Mouse (Mus musculus) lung, adult 2 months (tissue): ENCODE results near the gene Pde4d. TPM values are rescaled to one million over a fixed set of nuclear protein-coding genes. Genes with fewer than 3 reads are reported as not detected.

ENCODE experiments used
- DNase-seq: peaks from one replicate; pipeline ENCODE4 v3.0.0; 2022
- H3K4me1 ChIP-seq: fragments of 200-500 bp; 2 replicates; pipeline ENCODE4 v1.6.1; 2011; ENCODE audit warnings: low read length; ENCODE audit not compliant: control insufficient read depth, insufficient read depth
- H3K4me3 ChIP-seq: fragments of 200-500 bp; replicated peaks from 2 replicates; pipeline ENCODE3; 2011; ENCODE audit warnings: low read depth, mild to moderate bottlenecking, control low read depth, low read length; ENCODE audit errors: extremely low read depth
- CTCF ChIP-seq: fragments of 200-500 bp; IDR thresholded peaks from 2 replicates; pipeline ENCODE4 v1.5.1; 2011; ENCODE audit warnings: mild to moderate bottlenecking, low read length, control low read depth; ENCODE audit not compliant: insufficient read depth
- POLR2A ChIP-seq: fragments of 200-500 bp; IDR thresholded peaks from 2 replicates; pipeline ENCODE4 v1.6.1; 2011; ENCODE audit warnings: low read depth, mild to moderate bottlenecking, control low read depth, low read length, borderline replicate concordance; ENCODE audit errors: extremely low read depth
- WGBS: fragments of 180-500 bp; shearing (Covaris S2); methylation state at CpG from one replicate; pipeline ENCODE4 v1.1.7; 2018; 5-methylcytosine and 5-hydroxymethylcytosine counted together
- polyA plus RNA-seq: library from polyadenylated mRNA; depleted of rRNA; stranded (reverse); fragments of >200 nt; gene quantifications from 2 replicates; pipeline ENCODE4 v1.2.3, GENCODE M21; 2012

Pde4d gene
- polyA plus RNA-seq, 1 experiment: 20.0 TPM

DNA sequence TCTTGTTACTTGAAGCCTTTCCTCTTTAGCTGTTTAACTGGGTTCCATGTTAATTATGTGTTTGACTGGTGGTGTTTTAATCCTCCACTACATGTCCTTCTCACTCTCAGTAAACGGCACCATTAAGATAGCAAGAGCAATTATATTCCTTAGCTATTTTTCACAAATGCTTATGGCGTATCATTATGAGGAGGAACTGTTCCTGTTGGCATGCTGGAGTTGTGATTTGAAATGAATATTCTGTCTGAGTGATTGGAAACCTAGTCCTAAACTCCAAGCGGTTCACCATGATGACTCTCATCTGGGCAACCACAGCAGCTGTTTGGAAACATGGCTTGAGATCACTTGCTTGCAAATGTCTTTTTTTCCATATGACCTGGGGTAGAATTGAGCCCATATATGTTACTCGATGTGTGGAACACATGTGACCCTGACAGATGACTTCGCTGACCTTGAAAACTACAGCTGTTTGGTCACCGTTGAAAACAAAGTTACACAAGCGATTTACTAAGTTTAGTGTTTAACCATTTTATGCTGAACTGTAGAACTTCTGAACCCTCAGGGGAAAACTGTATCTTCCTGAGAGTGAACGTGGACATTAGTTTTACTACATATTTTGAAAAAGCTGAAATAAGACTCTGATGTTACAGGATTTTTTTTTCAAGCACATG lies 1340.4 kb downstream of the Pde4d start:
- H3K4me3 ChIP-seq: no peak overlapping the region
- 73% methylated on average over 8 of the region's 8 CpGs for WGBS
- no peak for TF ChIP-seq CTCF
- TF ChIP-seq POLR2A: no peak
- peaks cover 2% of the 10 kb centered on the region for H3K4me1 ChIP-seq
- no peak for DNase-seq

DNA sequence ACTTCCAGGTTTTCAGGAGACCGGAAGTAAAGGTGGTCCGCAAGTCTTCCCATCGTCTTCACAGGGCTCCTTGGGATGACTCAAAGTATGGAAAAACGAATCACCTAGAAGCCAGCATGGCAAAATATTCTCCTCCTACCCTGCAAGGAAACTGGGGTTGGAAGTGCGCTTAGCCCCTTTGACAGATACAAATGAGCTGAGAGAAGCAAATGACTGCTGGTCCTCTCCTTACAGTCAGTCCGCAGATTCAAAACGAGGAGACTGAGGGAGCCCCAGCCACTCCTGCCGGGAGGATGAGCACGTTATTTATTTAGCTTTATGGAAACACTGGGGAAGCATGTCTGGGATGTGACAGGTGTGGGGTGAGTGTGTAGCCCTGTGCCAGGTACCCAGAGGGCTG lies 1344.2 kb downstream of the Pde4d start:
- no peak overlapping the region for H3K4me3 ChIP-seq
- 52% methylated on average over 9 of the region's 9 CpGs for WGBS
- TF ChIP-seq CTCF (no peak), POLR2A (no peak)
- peaks cover 2% of the 10 kb centered on the region for H3K4me1 ChIP-seq
- DNase-seq: no peak

DNA sequence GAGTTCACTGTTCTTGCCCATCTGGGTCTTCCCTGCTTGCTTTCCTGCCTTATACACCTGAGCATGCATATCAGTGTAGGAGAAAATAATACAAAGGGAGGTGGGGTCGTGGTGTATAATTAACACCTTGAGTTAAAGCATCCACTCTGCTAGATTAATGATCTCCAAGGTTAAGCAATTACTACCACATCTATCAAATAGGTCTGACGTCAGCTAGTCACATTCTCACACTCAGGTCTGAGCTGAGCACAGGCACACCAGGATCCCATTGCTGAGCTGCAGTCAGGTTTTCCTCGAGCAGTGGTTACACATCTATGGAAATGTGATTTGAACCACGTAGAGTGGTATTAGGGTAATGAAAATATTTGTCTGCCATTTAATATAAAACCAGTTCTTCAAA lies 1348.9 kb downstream of the Pde4d start:
- WGBS: 69% methylated on average over 4 of the region's 4 CpGs
- no peaks in the 10 kb centered on the region; the same call in 1 of the 2 replicates for H3K4me1 ChIP-seq
- no peak for TF ChIP-seq POLR2A
- no peak for TF ChIP-seq CTCF
- H3K4me3 ChIP-seq: no peak overlapping the region
- no peak for DNase-seq

DNA sequence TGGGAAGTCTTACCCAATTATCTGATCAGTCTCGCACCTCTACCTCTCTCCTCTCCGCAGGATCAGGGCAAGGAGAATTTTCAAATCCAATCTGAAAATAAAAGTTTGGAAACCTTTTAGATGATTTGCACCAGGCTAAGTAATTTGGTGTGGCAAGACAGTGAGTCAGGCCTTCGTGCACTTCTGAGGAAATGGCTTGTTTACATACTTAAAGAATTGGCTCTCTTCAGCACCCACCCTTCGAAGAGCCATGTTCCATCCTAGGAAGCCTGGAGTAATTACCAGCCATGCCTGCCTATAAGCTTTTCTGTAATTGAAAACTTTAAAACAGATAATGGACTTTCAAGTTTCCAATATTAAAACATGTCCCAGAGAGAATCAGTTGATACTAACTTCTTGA lies 1352.5 kb downstream of the Pde4d start:
- no peak for TF ChIP-seq POLR2A
- TF ChIP-seq CTCF: no peak
- 37% methylated on average over 4 of the region's 4 CpGs for WGBS
- DNase-seq: no peak
- Histone ChIP-seq H3K4me3 (no peak overlapping the region), H3K4me1 (no peaks in the 10 kb centered on the region; the same call in 1 of the 2 replicates)

DNA sequence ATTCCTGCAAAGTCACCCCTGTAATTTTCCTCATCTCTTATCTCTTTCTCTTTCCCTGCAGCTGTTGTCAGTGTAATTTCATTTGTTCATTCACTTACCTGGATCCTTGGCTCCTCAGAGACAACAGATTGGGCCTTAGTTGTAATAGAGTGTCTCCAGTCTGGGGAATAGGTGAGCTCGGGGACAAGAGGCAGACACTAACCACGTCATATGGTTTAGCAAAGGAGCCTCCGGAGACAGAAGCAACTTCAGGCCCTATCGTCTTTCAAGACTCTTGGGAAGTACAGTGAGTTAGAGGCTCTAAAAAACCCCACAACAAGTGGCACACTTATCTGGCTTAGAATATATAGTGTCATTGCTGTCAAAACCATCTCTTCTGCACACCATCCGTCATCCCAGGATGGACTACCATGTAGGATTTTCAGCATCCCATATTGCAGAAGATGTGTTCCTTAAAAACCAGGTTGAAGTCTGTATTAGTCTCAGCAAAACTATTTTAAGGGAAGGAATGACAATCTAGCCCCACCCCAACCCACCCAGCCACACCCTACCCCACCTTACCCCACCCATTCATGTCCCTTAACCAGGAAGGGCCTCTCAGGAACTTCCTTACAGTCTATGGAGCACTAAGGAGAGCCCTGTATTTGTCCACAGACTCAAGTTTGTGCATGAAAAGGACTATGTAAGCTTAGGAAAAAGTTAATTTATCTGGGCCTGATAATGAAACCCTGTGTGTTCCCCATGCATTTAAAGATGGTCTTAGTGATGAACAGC lies 1356.6 kb downstream of the Pde4d start:
- no peaks in the 10 kb centered on the region; the same call in 1 of the 2 replicates for H3K4me1 ChIP-seq
- DNase-seq: no peak
- WGBS: 93% methylated on average over 5 of the region's 5 CpGs
- no peak overlapping the region for H3K4me3 ChIP-seq
- TF ChIP-seq CTCF (no peak), POLR2A (no peak)

DNA sequence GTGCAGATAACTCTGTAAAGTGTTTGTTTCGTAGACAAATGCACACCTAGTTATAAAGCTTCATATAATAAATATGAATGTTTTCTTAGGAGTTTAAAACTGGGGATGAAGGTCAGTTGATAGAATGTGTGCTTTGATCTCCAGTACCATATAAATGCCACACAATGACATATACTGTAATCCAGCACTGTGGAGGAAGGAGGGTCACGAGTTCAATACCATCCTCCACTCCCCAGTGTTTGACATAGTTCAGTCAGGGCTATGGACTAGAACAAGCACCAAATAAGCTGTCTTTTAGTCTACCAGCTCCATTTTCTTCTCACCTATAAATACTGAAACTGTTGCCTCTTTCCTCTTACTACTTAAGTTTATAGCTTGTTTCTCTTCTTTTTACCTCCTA lies 1357.3 kb downstream of the Pde4d start:
- TF ChIP-seq POLR2A (no peak), CTCF (no peak)
- no peaks in the 10 kb centered on the region; the same call in 1 of the 2 replicates for H3K4me1 ChIP-seq
- no peak overlapping the region for H3K4me3 ChIP-seq
- no peak for DNase-seq
- 88% methylated on average over 2 of the region's 2 CpGs for WGBS

DNA sequence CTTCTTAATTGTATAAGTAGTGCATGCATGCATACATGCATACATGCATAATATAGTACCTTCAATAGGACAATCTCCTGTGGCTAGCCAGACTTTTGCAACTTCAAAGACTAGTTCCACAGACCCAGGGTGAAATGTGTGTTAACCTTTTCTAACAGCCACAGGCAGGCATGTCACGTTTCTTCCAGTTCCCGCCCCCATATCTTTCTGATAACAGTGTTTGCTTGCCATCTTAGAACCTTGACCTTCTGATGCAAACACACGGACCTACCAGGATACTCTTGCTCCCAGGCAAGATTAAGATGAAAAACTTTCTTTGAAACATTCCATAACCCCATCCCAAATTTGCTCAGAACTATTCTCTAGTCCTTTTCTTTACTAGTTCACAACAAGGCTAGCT lies 1357.7 kb downstream of the Pde4d start:
- DNase-seq: no peak
- TF ChIP-seq POLR2A (no peak), CTCF (no peak)
- H3K4me1 ChIP-seq: no peaks in the 10 kb centered on the region
- 45% methylated on average over 3 of the region's 3 CpGs for WGBS
- H3K4me3 ChIP-seq: no peak overlapping the region

DNA sequence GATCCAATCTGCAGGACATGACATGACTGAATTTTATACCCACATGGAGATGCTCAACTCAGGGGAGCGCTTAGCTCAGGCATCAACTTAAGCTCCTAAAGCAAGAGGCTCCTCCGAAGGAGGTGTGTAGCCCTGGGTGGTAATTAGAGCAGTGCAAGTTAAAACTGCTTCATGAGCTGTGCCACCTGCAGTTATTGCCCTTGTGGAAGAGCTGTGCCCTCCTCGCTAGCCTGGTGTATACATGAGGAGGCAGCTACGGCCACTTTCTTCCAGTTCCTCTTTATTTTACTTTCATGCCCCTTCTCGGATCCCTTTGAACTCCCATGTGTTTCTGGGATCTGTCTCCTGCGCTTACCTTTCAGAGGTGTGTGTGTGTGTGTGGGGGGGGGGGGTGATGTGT lies 1358.3 kb downstream of the Pde4d start:
- Histone ChIP-seq H3K4me3 (no peak overlapping the region), H3K4me1 (no peaks in the 10 kb centered on the region)
- DNase-seq: no peak
- WGBS: 60% methylated on average over 6 of the region's 6 CpGs
- TF ChIP-seq POLR2A (no peak), CTCF (no peak)

DNA sequence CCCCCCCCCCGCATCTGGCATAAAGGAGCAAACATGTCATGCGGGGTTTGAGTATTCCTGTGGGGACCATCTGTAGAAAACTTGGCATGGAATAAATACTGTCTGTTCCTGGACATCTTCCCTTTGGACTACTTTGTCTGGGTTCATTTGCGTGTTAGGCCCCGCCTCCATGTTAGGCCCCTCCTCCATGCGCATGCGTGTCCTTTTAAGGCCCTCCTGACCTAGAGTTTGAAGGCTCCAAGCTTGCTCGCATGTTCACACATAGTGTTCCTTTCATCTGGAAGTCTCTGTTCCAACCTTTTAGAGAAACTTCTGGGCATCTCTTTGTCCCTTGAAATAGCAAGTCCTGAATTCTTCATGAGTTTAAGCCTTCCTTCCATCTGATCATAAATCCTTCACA lies 1359.2 kb downstream of the Pde4d start:
- 70% methylated on average over 7 of the region's 7 CpGs for WGBS
- TF ChIP-seq POLR2A (no peak), CTCF (no peak)

DNA sequence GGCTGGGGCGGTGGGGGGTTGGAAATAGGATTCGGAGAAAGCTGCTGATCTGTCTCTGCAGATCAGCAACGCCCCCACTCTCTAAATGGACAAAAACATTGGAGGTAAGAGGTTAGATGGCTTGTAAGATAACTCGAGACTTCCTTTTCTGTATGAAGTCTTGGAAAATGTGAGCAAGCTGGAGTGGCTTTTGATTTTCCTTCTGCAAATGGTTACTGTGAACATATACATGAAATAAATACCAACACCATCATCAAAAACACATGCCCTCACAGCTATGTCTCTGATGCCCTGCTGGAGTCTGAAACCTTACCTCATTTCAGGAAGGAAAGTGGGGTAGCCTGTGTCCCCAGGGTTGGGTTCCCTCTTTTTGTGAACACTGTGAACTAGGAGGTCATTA lies 1359.9 kb downstream of the Pde4d start:
- Histone ChIP-seq H3K4me1 (no peaks in the 10 kb centered on the region), H3K4me3 (no peak overlapping the region)
- TF ChIP-seq CTCF (no peak), POLR2A (no peak)
- 69% methylated on average over 4 of the region's 4 CpGs for WGBS
- no peak for DNase-seq

More for the DNA sequence above, 1359.2 kb downstream of the Pde4d start:
- H3K4me1 ChIP-seq: no peaks in the 10 kb centered on the region
- DNase-seq: no peak
- no peak overlapping the region for H3K4me3 ChIP-seq

DNA sequence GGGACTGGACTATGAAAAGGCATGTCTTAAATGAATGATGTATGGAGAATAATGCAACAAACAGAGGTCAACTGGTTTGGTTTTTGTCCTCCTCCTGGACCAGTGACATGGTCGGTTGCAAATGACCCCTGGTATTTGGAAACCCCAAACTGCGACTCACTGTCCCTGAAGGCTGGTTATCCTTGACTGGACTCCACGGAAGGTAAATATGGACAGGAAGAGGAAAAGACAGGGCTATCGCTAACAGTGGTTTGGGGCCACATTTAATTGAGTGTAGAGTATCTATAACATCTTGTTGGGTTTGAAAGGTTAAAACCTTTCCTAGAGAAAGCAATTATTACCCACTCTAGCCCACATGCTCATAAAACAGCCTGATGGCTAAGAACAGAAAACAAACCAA lies 1364.2 kb downstream of the Pde4d start:
- no peaks in the 10 kb centered on the region for H3K4me1 ChIP-seq
- H3K4me3 ChIP-seq: no peak overlapping the region
- DNase-seq: no peak
- TF ChIP-seq POLR2A (no peak), CTCF (no peak)
- 81% methylated on average over 4 of the region's 4 CpGs for WGBS
